Mouse (Mus musculus) c-Kit-positive CD71-negative TER-119-negative erythroid progenitor cells, embryonic 14.5 days (primary cell): Measurements from ENCODE around the gene Rptor.
A peak's percentile ranks its signal among the peaks of the same experiment; 100 is the strongest.
"Not testable (repeated sequence)": the region's sequence is repeated elsewhere in the genome, so short reads cannot be mapped to it uniquely, and the experiment has no call there.

ENCODE experiments used
- DNase-seq: peaks from one replicate; pipeline ENCODE4 v3.0.0-alpha.2; 2013; ENCODE audit warnings: low read depth

The Rptor gene

GRCm38 (mm10) chr11:119650456-119650855, 47.8 kb downstream of the Rptor start:
- no peak for DNase-seq

- DNase-seq: no peak
Measured at GRCm38 (mm10) chr11:119653336-119653735, 50.6 kb downstream of the Rptor start.

- DNase-seq: no peak
Measured at GRCm38 (mm10) chr11:119657534-119657933, 54.8 kb downstream of the Rptor start.

GRCm38 (mm10) chr11:119659296-119659695, 56.6 kb downstream of the Rptor start:
- no peak for DNase-seq

GRCm38 (mm10) chr11:119661479-119661878, 58.8 kb downstream of the Rptor start:
- DNase-seq: not testable (repeated sequence)

GRCm38 (mm10) chr11:119663876-119664275, 61.2 kb downstream of the Rptor start:
- no peak for DNase-seq

- DNase-seq: no peak
Measured at GRCm38 (mm10) chr11:119664678-119665307, 62.1 kb downstream of the Rptor start.

- DNase-seq: no peak
Measured at GRCm38 (mm10) chr11:119665308-119665702, 62.6 kb downstream of the Rptor start.

- no peak for DNase-seq
Measured at GRCm38 (mm10) chr11:119666567-119667108, 63.9 kb downstream of the Rptor start.

- peak; percentile 30 for DNase-seq
Measured at GRCm38 (mm10) chr11:119670690-119671666, 68.3 kb downstream of the Rptor start.

GRCm38 (mm10) chr11:119672041-119672440, 69.3 kb downstream of the Rptor start:
- DNase-seq: no peak

- no peak for DNase-seq
Measured at GRCm38 (mm10) chr11:119672775-119673174, 70.1 kb downstream of the Rptor start.

GRCm38 (mm10) chr11:119674835-119675234, 72.1 kb downstream of the Rptor start:
- no peak for DNase-seq

- DNase-seq: no peak
Measured at GRCm38 (mm10) chr11:119675546-119675945, 72.8 kb downstream of the Rptor start.

GRCm38 (mm10) chr11:119676751-119677411, 74.2 kb downstream of the Rptor start:
- DNase-seq: peak; percentile 52

GRCm38 (mm10) chr11:119678427-119678826, 75.7 kb downstream of the Rptor start:
- DNase-seq: no peak

GRCm38 (mm10) chr11:119680735-119681134, 78.0 kb downstream of the Rptor start:
- no peak for DNase-seq

GRCm38 (mm10) chr11:119682285-119682684, 79.6 kb downstream of the Rptor start:
- DNase-seq: no peak

GRCm38 (mm10) chr11:119683796-119684195, 81.1 kb downstream of the Rptor start:
- DNase-seq: no peak

GRCm38 (mm10) chr11:119685477-119685876, 82.8 kb downstream of the Rptor start:
- DNase-seq: no peak

GRCm38 (mm10) chr11:119685910-119686659, 83.4 kb downstream of the Rptor start:
- DNase-seq: no peak

GRCm38 (mm10) chr11:119687316-119687715, 84.6 kb downstream of the Rptor start:
- no peak for DNase-seq
